ENCODE assay signal across 29 mouse cellular contexts in the genomic region with DNA sequence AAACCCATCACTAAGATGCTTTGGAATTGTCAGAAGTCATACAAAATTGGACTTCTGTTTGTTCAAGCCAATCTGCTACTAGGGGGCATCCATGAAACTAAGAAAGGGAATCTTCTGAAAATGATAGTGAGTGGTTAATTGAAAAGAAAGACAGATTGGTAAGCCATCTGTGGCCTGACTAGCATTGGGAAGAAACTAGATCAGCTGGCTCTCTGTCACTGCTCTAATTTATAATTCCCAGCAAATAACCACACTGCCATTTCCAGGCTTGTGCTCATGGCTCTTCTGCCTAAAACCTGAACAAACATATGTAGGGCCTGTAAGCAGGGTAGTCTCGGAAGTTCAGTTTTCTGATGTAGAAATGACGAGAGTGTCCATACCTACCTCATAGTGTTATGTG.
DNase-seq lines count a peak whose midpoint lies in the region; ATAC-seq lines count a peak whose summit lies in the region.
"Had no signal": no experiment of that assay in that cellular context is flagged by ENCODE, and none has a peak within 500 bp of the region (broad histone marks: within the 10 kb centered on the region; RNA-seq: fewer than 3 reads in every experiment).

No protein-coding gene starts in this region.

- H3K27ac ChIP-seq in forebrain, embryonic 16.5 days (ENCODE audit: low read length), result no peak overlapping the region
- H3K27ac ChIP-seq in forebrain, embryonic 11.5 days (ENCODE audit: low read depth, low read length), result no peak overlapping the region
- H3K27ac ChIP-seq: embryonic facial prominence, embryonic 10.5 days; embryonic facial prominence, embryonic 13.5 days; forebrain, embryonic 10.5 days; heart, adult 2 months; heart, embryonic 10.5 days; heart, embryonic 13.5 days; hindbrain, embryonic 14.5 days; hindbrain, postnatal 0 days had no signal

- no peak overlapping the region for H3K4me2 ChIP-seq in forebrain, embryonic 16.5 days (ENCODE audit: low read length)
- no peak overlapping the region for H3K4me2 ChIP-seq in forebrain, embryonic 11.5 days (ENCODE audit: low read depth, low read length, severe bottlenecking)
- H3K4me2 ChIP-seq: embryonic facial prominence, embryonic 13.5 days; heart, embryonic 13.5 days; hindbrain, embryonic 14.5 days had no signal

- no peaks in the 10 kb centered on the region for H3K27me3 ChIP-seq in forebrain, embryonic 16.5 days (replicated peaks; ENCODE audit: control insufficient read depth, insufficient read depth, low read length)
- H3K27me3 ChIP-seq in forebrain, embryonic 11.5 days (ENCODE audit: control insufficient read depth, insufficient read depth, low read length), result no peaks in the 10 kb centered on the region
- H3K27me3 ChIP-seq: CH12.LX; embryonic facial prominence, embryonic 13.5 days; heart, embryonic 13.5 days had no signal

- no peaks in the 10 kb centered on the region for H3K36me3 ChIP-seq in forebrain, embryonic 16.5 days (ENCODE audit: control insufficient read depth, insufficient read depth)
- H3K36me3 ChIP-seq in forebrain, embryonic 11.5 days (ENCODE audit: control insufficient read depth, insufficient read depth, low read length), result no peaks in the 10 kb centered on the region
- H3K36me3 ChIP-seq: embryonic facial prominence, embryonic 10.5 days; embryonic facial prominence, embryonic 13.5 days; forebrain, embryonic 10.5 days; G1E; heart, embryonic 10.5 days; heart, embryonic 13.5 days had no signal

- 76% methylated on average over 2 of the region's 2 CpGs for WGBS in forebrain, embryonic 16.5 days
- 94% methylated on average over 2 of the region's 2 CpGs for WGBS in forebrain, embryonic 11.5 days

- H3K4me3 ChIP-seq in forebrain, embryonic 16.5 days (replicated peaks; ENCODE audit: low read length), result no peak overlapping the region
- H3K4me3 ChIP-seq in forebrain, embryonic 11.5 days (ENCODE audit: low read depth, low read length), result no peak overlapping the region
- H3K4me3 ChIP-seq: embryonic facial prominence, embryonic 10.5 days; embryonic facial prominence, embryonic 13.5 days; forebrain, embryonic 10.5 days; heart, adult 2 months; heart, embryonic 10.5 days; heart, embryonic 13.5 days had no signal

- no peaks in the 10 kb centered on the region for H3K4me1 ChIP-seq in forebrain, embryonic 16.5 days (replicated peaks; ENCODE audit: control insufficient read depth, insufficient read depth, low read length)
- no peaks in the 10 kb centered on the region for H3K4me1 ChIP-seq in forebrain, embryonic 11.5 days (replicated peaks; ENCODE audit: control insufficient read depth, insufficient read depth, low read length)
- H3K4me1 ChIP-seq: embryonic facial prominence, embryonic 10.5 days; embryonic facial prominence, embryonic 13.5 days; forebrain, embryonic 10.5 days; heart, embryonic 10.5 days; heart, embryonic 13.5 days had no signal

- ATAC-seq in forebrain, embryonic 16.5 days, result peak; percentile 45; the same call in 1 of the 2 replicates
- no peak for ATAC-seq in forebrain, embryonic 11.5 days (replicated peaks; ENCODE audit: low FRiP score)
- ATAC-seq: hindbrain, postnatal 0 days; inflammation-experienced regulatory T-cells, adult 6 months; intestine, embryonic 16.5 days; Patski had no signal

- H3K9ac ChIP-seq in forebrain, embryonic 16.5 days (replicated peaks; ENCODE audit: low read depth, low read length), result no peak overlapping the region
- H3K9ac ChIP-seq in forebrain, embryonic 11.5 days (ENCODE audit: low read length), result no peak overlapping the region
- H3K9ac ChIP-seq: embryonic facial prominence, embryonic 13.5 days; heart, embryonic 13.5 days; hindbrain, embryonic 14.5 days had no signal

- no peak for DNase-seq in forebrain, embryonic 11.5 days (ENCODE audit: low spot score)
- peak; percentile 15 for DNase-seq in layer of hippocampus, adult 9-11 months
- DNase-seq in layer of hippocampus, adult 9-10 months (ENCODE audit: low spot score), result no peak
- DNase-seq in layer of hippocampus, postnatal 10 days (ENCODE audit: low spot score in 2 of 2), result peak; percentile 3 to 13
- no peak for DNase-seq in cerebellum, adult 9-11 months
- DNase-seq: adrenal gland, postnatal 14 days; B cell, adult 2 months; cerebellum, adult 11 months; cerebellum, postnatal 36 days; embryo, embryonic 11 days; gastrocnemius, postnatal 10 days; gastrocnemius, postnatal 36 days; heart, adult 2 months; heart, postnatal 14 days; heart, postnatal 4 days; kidney, adult 18-20 months had no signal

- no peaks in the 10 kb centered on the region for H3K9me3 ChIP-seq in forebrain, embryonic 16.5 days (ENCODE audit: control insufficient read depth, low read length)
- no peaks in the 10 kb centered on the region for H3K9me3 ChIP-seq in forebrain, embryonic 11.5 days (ENCODE audit: control insufficient read depth, low read length)
- H3K9me3 ChIP-seq: embryonic facial prominence, embryonic 10.5 days; embryonic facial prominence, embryonic 13.5 days; forebrain, embryonic 10.5 days; G1E; heart, embryonic 10.5 days; heart, embryonic 13.5 days had no signal

Comparison
In these comparisons a context has a peak if more than half of its experiments do, and no peak if none do; other contexts are left out.
1. DNase-seq: peak in layer of hippocampus, adult 9-11 months (single experiment) and layer of hippocampus, postnatal 10 days (2 of 2); none in forebrain, embryonic 11.5 days (single experiment), layer of hippocampus, adult 9-10 months (single experiment) and cerebellum, adult 9-11 months (single experiment).